Mouse (Mus musculus) heart, adult 2 months (tissue): ENCODE measurements around the gene Izumo1.

Experiments
- CTCF ChIP-seq: fragments of 200-600 bp; IDR thresholded peaks from 2 replicates; pipeline ENCODE4 v1.8.1; 2022; ENCODE audit warnings: antibody characterized with exemption, mild to moderate bottlenecking, moderate library complexity
- EP300 ChIP-seq: fragments of 200-500 bp; IDR thresholded peaks from 2 replicates; pipeline ENCODE4 v1.6.1; 2011; ENCODE audit warnings: low read depth, low read length, control low read depth; ENCODE audit not compliant: insufficient read depth
- POLR2A ChIP-seq: fragments of 200-500 bp; IDR thresholded peaks from 2 replicates; pipeline ENCODE4 v1.6.1; 2011; ENCODE audit warnings: mild to moderate bottlenecking, low read depth, low read length, control low read depth; ENCODE audit not compliant: insufficient read depth

DNA sequence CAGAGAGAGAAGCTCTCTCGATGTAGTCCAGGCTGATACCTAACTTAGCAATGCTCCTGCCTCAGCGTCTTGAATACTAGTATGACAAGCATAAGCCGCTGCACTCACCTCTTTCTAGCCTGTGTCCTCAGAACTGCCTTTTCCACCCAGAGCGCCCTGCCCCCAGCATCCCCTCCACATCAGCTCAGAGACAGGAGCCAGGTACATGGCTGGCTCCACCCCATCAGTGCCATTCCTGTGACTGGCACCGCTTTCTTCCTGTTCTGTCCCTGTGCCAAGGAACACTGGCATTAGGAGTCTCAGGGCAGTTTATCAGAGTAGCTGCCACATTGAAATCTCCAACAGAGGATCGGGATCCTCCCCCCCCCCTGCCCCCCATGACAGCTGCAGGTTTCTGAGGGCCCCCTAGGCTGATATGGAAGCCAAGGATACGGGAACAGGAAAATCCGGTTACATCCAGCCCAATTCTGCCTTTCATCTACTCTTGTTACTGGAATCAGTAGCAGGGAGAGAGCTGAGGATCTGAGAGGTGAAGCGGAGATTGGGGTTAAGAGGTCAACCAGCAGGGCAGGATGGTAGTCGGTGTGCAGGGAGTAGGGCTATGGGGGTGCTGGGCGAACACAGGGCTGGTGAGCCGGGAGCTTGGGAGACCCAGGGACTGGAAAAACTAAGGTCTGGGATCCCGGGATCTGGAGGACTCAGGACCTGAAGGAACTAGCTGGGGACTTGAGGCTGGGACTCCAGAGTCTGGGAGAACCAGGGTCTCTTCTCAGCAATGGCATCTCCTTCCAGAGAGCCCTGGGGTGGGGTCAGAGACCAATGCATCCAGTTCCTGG is 43.9 kb downstream of the Izumo1 start:
- TF ChIP-seq CTCF = no peak
- TF ChIP-seq POLR2A = no peak
- TF ChIP-seq EP300 = no peak
